Mouse (Mus musculus) retina, postnatal 7 days (tissue): ENCODE results near the gene Chgb.

Source experiments
- DNase-seq: peaks from one replicate; pipeline ENCODE4 v3.0.0-alpha.2; 2012; ENCODE audit warnings: low read depth, low spot score

Gene Chgb

GRCm38 (mm10) chr2:132780978-132781377, at the start of gene Chgb:
TSS of gene Chgb (plus strand) at chr2:132781278.
- DNase-seq: no peak

- no peak for DNase-seq
Observed at GRCm38 (mm10) chr2:132732940-132733339, 48.1 kb upstream of the Chgb start.

GRCm38 (mm10) chr2:132733603-132734573, 47.2 kb upstream of the Chgb start:
- no peak for DNase-seq

GRCm38 (mm10) chr2:132738816-132739432, 42.2 kb upstream of the Chgb start:
- DNase-seq: no peak

DNA sequence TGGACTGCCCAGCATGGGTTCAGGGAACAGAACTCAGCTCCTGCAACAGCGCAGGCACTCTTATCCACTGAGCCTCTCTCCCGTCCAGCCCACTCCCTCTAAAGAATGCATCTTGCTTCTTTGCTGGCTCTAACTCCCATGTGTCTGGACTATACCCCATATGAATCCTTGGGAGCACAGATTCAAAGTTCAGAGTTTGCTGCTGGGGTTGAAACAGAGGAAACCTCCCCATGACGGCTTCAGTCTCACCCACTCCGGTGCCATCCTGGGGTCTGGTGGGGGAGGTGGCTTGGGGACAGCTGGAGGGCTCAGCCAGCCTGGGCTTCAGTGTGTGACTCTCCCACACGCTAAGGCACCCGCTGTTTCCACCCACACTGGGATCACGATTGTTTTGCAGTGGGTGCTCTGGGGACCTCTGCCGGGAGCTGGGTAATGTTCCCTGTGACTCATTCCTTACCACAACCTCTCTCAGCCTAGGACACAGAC, 39.2 kb upstream of the Chgb start:
- no peak for DNase-seq

DNA sequence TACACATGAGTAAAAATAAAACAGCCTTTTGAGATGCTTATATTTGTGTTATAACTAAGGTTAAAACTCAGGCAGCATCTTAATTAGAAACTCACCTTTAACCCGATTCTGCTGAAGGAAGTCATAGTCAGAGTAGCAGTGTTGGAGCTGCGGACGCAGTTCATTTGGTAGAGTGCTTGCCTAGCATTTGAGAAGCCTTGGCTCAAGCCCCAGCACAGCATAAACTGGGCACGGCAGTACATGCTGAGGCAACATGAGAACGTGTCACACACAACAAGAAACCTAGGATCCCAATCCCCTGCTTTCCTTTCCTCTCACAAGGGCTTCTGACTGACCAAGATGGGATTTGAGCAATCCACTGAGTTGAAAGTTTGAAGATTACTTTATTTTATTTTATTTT, 36.2 kb upstream of the Chgb start:
- DNase-seq: no peak

DNA sequence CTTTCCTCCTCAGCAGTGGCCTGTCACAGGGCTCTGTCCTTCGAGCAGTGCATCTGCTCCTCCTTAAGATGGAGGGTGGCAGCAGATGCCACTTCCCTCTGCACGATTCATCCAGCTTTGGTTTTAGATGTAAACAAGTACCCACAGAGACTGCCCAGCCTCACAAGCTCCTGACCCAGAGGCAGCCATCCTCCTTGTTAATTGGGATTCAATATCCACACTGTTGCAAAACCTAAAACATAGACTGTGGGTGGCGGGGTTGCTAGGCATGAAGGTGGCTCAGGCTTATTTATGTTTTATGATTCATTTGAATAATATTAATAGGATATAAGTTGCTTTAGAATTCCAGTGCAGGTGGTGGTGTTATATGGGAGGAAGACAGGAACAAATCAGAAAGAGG, 35.0 kb upstream of the Chgb start:
- no peak for DNase-seq

DNA sequence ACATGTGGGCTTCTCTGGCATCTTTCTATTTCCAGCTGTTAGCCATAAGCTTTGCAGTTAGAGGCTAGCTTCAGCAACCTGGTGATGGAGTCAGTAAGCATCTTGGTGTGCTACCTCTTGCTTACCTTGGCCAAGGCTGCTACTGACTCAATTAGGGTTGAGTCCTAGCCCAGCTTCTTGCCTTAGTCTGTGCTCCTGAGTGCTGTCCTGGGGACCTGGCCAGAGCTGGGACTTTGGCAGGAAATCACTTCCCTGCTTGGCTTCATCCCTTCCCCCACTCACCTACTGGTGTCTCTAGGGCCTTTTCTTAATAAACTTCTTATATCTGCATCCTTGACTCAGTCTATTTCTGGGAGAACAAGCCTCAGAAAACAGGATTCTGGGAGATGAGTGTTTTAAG, 30.4 kb upstream of the Chgb start:
- no peak for DNase-seq

GRCm38 (mm10) chr2:132751141-132752066, 29.7 kb upstream of the Chgb start:
- no peak for DNase-seq

GRCm38 (mm10) chr2:132752398-132752797, 28.7 kb upstream of the Chgb start:
- DNase-seq: no peak

DNA sequence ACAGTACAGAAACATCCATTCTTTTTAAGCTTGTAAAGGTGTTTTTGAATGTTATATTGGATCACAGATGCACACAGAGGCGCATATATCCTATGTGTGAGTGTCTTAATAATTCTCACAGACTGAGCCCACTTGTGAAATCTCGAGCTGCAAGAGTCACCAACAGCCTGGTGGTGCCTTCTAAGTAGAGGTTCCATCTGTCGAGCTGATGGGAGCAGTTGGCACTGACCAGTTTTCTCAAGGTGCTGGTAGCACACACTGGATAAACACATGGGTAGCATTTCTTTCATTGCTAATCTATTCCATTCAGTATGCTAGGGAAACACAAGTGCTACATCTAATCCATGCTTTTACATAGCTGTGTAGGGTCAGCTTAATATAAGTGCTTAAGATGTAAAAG, 27.9 kb upstream of the Chgb start:
- no peak for DNase-seq

- no peak for DNase-seq
Observed at GRCm38 (mm10) chr2:132757911-132758310, 23.2 kb upstream of the Chgb start.

DNA sequence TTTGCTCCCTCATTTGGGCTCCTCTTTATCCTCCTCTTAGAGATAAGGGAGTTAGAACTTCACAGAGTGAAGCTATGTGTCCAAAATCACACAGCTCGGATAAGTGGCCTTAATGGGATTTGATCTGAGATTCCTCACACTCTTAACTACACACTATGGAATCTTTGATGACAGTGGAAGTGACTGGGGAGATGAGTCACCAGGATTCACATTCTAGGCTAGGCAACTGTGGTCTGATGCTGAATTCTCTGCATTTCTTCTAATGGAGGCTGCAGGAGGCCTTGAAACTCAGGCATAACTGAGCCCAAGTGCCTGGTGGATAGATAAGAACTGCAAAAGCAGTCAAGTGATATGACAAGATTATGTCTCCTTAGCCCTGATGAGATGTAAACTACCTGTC, 10.3 kb upstream of the Chgb start:
- DNase-seq: no peak

DNA sequence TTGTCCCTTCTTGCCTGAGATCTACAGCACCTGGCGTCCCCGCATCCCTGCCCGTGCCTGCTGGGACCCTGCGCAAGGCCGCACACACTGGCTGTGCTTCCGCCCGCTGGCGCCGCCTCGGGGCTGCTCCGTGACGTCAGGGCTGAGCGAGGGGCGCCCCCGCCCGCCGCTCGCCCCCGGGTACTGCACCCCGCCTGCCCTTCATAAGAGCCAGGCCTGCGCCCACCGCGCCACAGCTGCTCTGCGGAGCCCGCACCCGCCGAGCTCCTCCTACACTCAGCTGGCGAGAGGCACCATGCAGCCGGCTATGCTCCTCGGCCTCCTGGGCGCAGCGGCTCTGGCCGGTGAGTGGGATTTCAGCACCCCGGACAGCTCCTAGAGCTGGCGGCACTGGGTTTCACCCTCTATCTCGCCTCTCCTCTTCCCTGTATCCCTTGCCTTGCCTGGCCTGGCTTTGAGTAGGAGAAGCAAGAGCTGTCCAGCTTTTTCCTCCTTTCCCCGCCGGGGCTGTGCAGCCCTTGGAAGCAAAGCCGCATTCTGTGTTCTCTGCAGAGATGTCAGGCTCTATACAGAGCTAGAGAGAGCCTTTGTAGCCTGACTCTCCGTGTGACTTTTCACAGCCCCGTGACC, 476 bp downstream of the Chgb start:
- peak; percentile 79 for DNase-seq

DNA sequence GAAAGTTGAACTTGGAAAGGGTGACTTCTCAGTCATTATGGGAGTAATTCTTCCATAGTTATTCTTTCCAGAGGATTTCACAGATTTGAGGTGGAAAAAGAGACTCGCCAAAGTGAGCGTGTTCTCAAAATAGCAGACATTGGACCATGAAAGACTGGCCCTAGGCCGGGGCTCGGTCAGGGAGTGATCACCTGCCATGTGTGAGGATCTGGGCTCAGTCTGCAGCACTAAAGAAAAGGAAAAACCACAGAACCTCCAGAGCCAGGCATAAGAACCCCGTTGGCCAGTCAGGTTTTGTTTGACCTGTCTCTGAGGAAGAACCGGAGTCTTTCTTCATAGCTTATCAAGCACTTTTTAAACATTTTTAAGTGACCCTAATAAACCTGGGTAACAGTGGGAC, 3.0 kb downstream of the Chgb start:
- DNase-seq: no peak

- no peak for DNase-seq
Observed at GRCm38 (mm10) chr2:132793441-132794203, 12.5 kb downstream of the Chgb start.

DNA sequence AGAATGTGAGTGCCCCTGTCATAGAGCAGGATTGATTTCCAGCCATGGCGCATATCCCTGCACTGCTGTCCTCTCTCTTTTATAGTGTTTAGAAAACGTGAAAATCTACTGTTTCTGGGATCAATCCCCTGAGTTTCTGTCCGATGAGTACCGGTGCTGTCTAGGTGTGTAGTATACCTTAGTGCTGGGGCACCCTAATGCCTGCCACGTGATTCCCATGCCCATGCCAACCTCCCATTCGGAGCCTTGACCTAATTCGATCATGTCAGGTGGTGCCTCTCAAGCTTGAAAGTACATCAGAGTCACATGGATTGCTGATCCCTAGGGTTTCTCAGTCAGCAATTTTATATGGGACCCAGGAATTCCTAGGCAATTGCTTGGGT, 13.1 kb downstream of the Chgb start:
- DNase-seq: no peak

DNA sequence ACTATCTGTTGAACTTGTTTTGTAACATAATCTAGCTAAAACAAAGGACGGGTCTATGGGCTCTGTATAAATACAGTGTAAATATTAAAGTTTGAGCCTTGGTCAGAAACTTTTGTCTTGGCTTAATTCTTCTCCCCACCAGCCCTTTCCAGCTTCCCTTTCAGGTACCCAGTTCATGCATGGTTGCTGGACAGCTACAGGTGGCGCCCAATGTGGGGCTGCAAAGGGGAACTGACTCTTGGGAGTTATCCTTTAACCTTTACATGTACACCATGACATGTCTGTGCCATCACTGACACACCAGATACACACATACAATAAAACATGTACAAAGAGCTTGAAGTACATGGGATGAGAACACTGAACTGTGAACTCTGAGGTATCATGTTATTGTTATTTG, 21.9 kb downstream of the Chgb start:
- no peak for DNase-seq

DNA sequence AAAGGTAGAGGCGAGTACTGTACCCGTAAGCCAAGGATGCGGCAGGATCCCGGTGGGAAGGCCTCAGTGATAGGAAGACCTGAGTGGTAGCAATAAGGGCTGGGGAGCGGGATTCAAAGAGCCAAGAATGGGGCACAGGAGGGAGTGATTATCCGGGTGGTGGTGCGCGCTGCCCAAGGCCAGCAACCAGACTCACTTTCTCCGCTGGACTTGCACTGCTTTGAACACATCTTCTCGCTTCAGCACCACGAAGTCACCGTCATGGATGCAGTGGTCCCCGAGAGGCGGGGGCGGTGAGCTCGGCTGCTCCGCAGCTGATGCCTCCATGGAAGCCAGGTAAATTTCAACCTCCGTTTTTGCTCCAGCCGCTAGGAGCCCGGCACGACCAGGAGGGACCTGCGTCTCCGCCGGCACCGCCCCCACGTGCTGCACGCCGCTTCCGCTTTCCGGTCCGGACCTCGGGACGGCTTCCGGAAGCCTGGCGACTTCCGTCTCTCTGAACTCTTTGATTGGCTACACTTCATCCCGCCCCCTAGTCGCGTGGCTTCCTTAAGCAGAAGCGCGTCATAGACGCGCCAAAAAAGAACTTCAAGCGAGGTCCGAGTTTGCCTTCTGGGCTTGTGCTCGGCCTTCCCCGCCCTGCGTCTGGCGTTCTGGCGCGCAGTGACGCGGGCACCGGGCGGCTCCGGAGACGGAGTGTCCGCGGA, 34.7 kb downstream of the Chgb start, which contains the start of the genes Trmt6 and Mcm8:
Gene Trmt6, minus strand, starts transcription at position 448 of the 707 bp plus-strand sequence.
Gene Mcm8, plus strand, starts transcription at position 534 of the 707 bp plus-strand sequence.
- DNase-seq: peak; percentile 95

GRCm38 (mm10) chr2:132841071-132841470, 60.0 kb downstream of the Chgb start:
- DNase-seq: no peak
